Mouse (Mus musculus): ENCODE results near the gene Ikzf5. TPM values are rescaled to one million over a fixed set of nuclear protein-coding genes. Genes with fewer than 3 reads are reported as not detected.
"Not testable (repeated sequence)": the region's sequence is repeated elsewhere in the genome, so short reads cannot be mapped to it uniquely, and the experiment has no call there.

The Ikzf5 gene
- 16.4 and 16.6 TPM in 2 replicates for polyA plus RNA-seq (2016; fragmentation: Nextera tagmentation; extraction: Ambion mirVana)

- ATAC-seq = peak; percentile 97
- H3K36me3 ChIP-seq = peaks cover 5% of the 10 kb centered on the region
- H3K9ac ChIP-seq = peak within 1 kb of the TSS; percentile 97
- 3% methylated on average over 41 of the region's 42 CpGs for WGBS (ENCODE audit: insufficient replicate concordance)
- H3K27me3 ChIP-seq (replicated peaks) = no peaks in the 10 kb centered on the region
- no peaks in the 10 kb centered on the region for H3K9me3 ChIP-seq (replicated peaks)
- peak within 1 kb of the TSS; percentile 97 for H3K4me3 ChIP-seq
- peaks cover 28% of the 10 kb centered on the region for H3K4me1 ChIP-seq
- H3K27ac ChIP-seq = peak within 1 kb of the TSS; percentile 87
- peak within 1 kb of the TSS; percentile 93 for H3K4me2 ChIP-seq
Measured at GRCm38 (mm10) chr7:131410416-131411058, at the start of gene Ikzf5, which contains the start of gene Acadsb. Gene Ikzf5 (minus strand): TSS chr7:131410521. Gene Acadsb (plus strand): TSS chr7:131410601.

GRCm38 (mm10) chr7:131456714-131457113 lies 46.4 kb upstream of the Ikzf5 start:
- no peaks in the 10 kb centered on the region for H3K9me3 ChIP-seq (replicated peaks)
- H3K27me3 ChIP-seq (replicated peaks) = no peaks in the 10 kb centered on the region
- 68% methylated on average over 5 of the region's 5 CpGs for WGBS (ENCODE audit: insufficient replicate concordance)
- no peaks in the 10 kb centered on the region for H3K4me1 ChIP-seq
- no peak for ATAC-seq
- no peak overlapping the region for H3K9ac ChIP-seq
- H3K4me2 ChIP-seq = no peak overlapping the region
- no peak overlapping the region for H3K27ac ChIP-seq
- no peak overlapping the region for H3K4me3 ChIP-seq
- H3K36me3 ChIP-seq = no peaks in the 10 kb centered on the region

DNA sequence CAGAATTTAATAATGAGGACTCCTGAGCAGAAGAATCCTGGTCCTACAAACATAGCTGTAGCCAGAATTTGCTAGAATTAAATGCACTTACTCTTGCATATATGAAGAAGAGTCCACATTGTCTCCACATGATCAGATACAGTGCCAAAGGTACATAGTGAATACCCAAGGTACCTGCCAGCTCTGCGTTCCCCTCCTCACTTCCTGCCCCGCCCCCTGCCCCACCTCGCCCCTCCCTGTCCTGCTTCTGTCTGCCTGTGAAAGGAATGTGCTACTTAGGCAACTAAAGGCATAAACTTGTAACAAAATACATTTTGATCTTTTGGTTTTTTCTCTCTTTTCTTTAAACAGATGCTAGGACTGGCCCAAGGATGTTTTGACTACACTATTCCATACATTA lies 26.7 kb upstream of the Ikzf5 start:
- Histone ChIP-seq H3K27me3 (replicated peaks) (no peaks in the 10 kb centered on the region), H3K9ac (no peak overlapping the region), H3K4me1 (no peaks in the 10 kb centered on the region), H3K4me2 (no peak overlapping the region), H3K4me3 (no peak overlapping the region), H3K9me3 (replicated peaks) (no peaks in the 10 kb centered on the region), H3K36me3 (peaks cover 3% of the 10 kb centered on the region; the same call in 1 of the 2 replicates), H3K27ac (no peak overlapping the region)
- WGBS (ENCODE audit: insufficient replicate concordance) = 48% methylated on average over 3 of the region's 3 CpGs
- ATAC-seq = no peak

DNA sequence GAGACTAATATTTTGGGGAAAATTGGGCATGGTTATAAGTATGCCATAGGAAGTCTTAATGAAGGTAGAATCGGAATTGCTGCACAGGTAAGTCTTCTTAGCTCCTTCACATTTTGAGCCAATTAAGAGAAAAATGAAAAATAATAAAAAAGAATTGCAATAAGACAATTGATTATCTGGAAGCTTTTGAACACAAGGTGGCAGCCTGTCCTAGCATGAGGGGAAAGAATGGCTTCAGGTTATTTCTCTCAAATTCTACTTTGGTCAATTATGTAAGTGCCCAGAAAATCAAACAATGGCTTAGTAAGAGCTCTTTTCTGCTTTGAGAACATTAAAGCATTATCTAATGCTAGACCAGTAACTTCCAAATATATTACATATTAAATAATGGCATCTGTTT lies 24.0 kb upstream of the Ikzf5 start:
- Histone ChIP-seq H3K27me3 (replicated peaks) (no peaks in the 10 kb centered on the region), H3K9me3 (replicated peaks) (no peaks in the 10 kb centered on the region), H3K36me3 (peaks cover 7% of the 10 kb centered on the region), H3K27ac (no peak overlapping the region), H3K4me2 (no peak overlapping the region), H3K4me3 (no peak overlapping the region), H3K9ac (no peak overlapping the region), H3K4me1 (no peaks in the 10 kb centered on the region)
- WGBS (ENCODE audit: insufficient replicate concordance) = 57% methylated on average over 1 of the region's 1 CpGs
- no peak for ATAC-seq

- H3K9ac ChIP-seq = no peak overlapping the region
- no peaks in the 10 kb centered on the region for H3K9me3 ChIP-seq (replicated peaks)
- no peak overlapping the region for H3K27ac ChIP-seq
- H3K4me1 ChIP-seq = no peaks in the 10 kb centered on the region
- 16% methylated on average over 1 of the region's 1 CpGs for WGBS (ENCODE audit: insufficient replicate concordance)
- no peak overlapping the region for H3K4me2 ChIP-seq
- no peak overlapping the region for H3K4me3 ChIP-seq
- no peak for ATAC-seq
- H3K27me3 ChIP-seq (replicated peaks) = no peaks in the 10 kb centered on the region
- peaks cover 7% of the 10 kb centered on the region for H3K36me3 ChIP-seq
Measured at GRCm38 (mm10) chr7:131432244-131432643, 21.9 kb upstream of the Ikzf5 start.

DNA sequence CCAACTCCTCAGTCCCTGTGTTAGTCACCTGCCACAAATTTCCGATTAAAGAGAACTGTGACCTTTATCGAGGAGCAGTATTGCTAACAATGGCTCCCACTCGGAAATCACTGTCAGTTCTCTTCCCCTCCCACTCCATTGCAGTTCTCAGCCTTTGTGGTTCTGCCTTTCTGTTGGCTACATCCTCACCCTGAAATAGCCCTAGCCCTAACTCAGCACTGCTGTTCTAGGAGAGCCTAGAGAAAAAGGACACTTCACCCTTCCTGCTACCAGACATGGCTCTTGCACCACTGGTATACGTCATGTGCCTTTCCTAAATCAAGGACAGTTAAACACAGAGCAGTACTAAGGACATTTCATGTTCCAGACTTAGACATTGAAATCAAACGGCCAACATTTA lies 17.0 kb upstream of the Ikzf5 start:
- Histone ChIP-seq H3K27ac (no peak overlapping the region), H3K4me3 (no peak overlapping the region), H3K27me3 (replicated peaks) (no peaks in the 10 kb centered on the region), H3K9me3 (replicated peaks) (0 out of 2 replicates have a peak, but pooled peaks cover 5% of the 10 kb centered on the region), H3K36me3 (peaks cover 17% of the 10 kb centered on the region), H3K9ac (no peak overlapping the region), H3K4me1 (peaks cover 21% of the 10 kb centered on the region), H3K4me2 (no peak overlapping the region)
- 79% methylated on average over 5 of the region's 5 CpGs for WGBS (ENCODE audit: insufficient replicate concordance)
- no peak for ATAC-seq

DNA sequence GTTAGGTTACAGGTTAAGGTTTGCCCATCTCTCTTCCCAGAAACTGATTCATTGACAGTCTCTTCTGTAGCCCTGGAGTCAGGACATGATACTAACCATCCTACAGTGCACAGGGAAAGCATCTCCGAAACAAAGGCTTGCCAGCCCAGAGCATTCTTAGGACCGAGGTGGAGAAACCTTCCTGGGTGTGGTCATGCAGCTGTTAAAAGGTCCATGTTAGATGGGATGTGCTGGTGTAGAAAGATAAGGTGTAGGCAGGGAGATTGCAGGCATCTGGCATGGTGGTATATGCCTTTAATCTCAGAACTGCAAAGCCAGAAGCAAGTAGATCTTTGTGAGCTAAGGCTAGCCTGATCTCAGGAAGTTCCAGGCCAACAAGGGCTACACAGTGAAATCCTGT lies 14.6 kb upstream of the Ikzf5 start:
- peak overlapping the region; percentile 72 for H3K27ac ChIP-seq
- H3K4me2 ChIP-seq = peak overlapping the region; percentile 50
- 0 out of 2 replicates have a peak, but pooled peaks cover 5% of the 10 kb centered on the region for H3K9me3 ChIP-seq (replicated peaks)
- peaks cover 22% of the 10 kb centered on the region for H3K4me1 ChIP-seq
- 25% methylated on average over 2 of the region's 2 CpGs for WGBS (ENCODE audit: insufficient replicate concordance)
- H3K27me3 ChIP-seq (replicated peaks) = no peaks in the 10 kb centered on the region
- H3K36me3 ChIP-seq = peaks cover 11% of the 10 kb centered on the region; the same call in 1 of the 2 replicates
- H3K9ac ChIP-seq = no peak overlapping the region
- ATAC-seq = peak; percentile 100
- H3K4me3 ChIP-seq = no peak overlapping the region

DNA sequence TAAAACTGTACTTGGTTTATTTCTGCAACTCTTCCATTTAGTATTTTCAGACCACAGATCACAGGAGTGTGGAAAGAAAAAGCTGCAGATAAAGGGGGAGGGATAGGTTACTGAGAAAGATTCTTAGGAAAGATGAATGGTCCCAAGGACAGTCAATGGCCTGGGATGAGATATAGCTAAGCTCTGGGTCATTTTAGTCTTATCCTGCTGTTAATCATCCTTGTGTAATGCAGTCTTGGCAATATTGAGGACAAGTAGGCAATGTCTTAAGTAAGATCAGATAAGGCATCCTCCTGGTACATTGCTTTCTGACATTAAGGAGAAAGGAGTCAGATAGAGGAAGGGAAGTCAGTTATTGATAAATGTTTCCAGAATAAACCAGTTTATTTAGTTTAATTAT lies 7.3 kb upstream of the Ikzf5 start:
- Histone ChIP-seq H3K27ac (no peak overlapping the region), H3K27me3 (replicated peaks) (no peaks in the 10 kb centered on the region), H3K9ac (no peak overlapping the region), H3K4me2 (no peak overlapping the region), H3K4me1 (peaks cover 3% of the 10 kb centered on the region; the same call in 1 of the 2 replicates), H3K36me3 (no peaks in the 10 kb centered on the region), H3K9me3 (replicated peaks) (no peaks in the 10 kb centered on the region), H3K4me3 (no peak overlapping the region)
- no peak for ATAC-seq

- ATAC-seq; H3K9ac ChIP-seq; H3K4me2 ChIP-seq; H3K36me3 ChIP-seq; H3K9me3 ChIP-seq (replicated peaks); H3K4me3 ChIP-seq; H3K27ac ChIP-seq; H3K4me1 ChIP-seq; H3K27me3 ChIP-seq (replicated peaks): not testable (repeated sequence)
Measured at GRCm38 (mm10) chr7:131416742-131417141, 6.4 kb upstream of the Ikzf5 start.

GRCm38 (mm10) chr7:131411941-131412270 lies 1.6 kb upstream of the Ikzf5 start:
- Histone ChIP-seq H3K4me3 (peak overlapping the region; percentile 97; the same call in 1 of the 2 replicates), H3K9me3 (replicated peaks) (no peaks in the 10 kb centered on the region), H3K27ac (no peak overlapping the region), H3K4me1 (peaks cover 28% of the 10 kb centered on the region), H3K27me3 (replicated peaks) (no peaks in the 10 kb centered on the region), H3K4me2 (peak overlapping the region; percentile 93; the same call in 1 of the 2 replicates), H3K36me3 (peaks cover 4% of the 10 kb centered on the region), H3K9ac (no peak overlapping the region)
- ATAC-seq = no peak
- whole genome bisulfite sequencing (ENCODE audit: insufficient replicate concordance) = 62% methylated on average over 2 of the region's 2 CpGs

DNA sequence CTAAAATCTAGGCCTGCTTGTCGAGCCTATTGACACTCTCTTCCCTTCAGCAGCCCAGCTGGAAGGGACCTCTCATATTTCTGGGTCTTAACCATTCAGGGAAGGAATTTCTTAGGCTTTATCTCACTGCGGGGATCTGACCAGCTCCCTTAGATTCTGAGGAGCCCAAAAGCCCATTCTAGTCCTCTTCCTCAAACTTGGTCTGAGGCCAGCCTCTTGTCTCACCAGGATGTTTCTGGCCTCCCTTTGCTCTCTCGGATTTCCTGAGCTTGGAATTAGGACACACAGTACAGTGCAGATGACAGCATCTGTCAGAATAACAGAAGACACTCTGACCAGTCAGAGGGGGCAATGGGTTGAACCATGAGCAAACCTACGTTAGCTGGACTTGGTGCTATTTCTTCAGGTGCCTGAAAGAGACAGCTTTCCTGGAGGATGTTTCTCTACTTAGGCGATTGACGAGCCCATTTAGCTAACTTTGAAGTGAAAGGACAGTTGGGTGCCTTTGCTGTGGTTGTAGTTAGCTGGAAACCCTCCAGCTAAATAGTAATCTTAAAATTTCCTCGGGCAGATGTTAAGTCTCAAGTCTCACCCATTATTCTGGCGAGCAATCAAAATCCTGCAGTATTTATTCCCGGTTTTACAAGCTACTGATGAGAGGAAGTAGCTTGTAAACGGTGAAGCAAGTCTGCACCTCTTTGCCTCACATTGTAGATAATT lies 1.1 kb upstream of the Ikzf5 start:
- peak overlapping the region; percentile 52 for H3K9ac ChIP-seq
- H3K4me3 ChIP-seq = peak overlapping the region; percentile 97
- peaks cover 28% of the 10 kb centered on the region for H3K4me1 ChIP-seq
- WGBS (ENCODE audit: insufficient replicate concordance) = 50% methylated on average over 10 of the region's 10 CpGs
- H3K27ac ChIP-seq = no peak overlapping the region
- H3K36me3 ChIP-seq = peaks cover 5% of the 10 kb centered on the region
- no peaks in the 10 kb centered on the region for H3K27me3 ChIP-seq (replicated peaks)
- H3K9me3 ChIP-seq (replicated peaks) = no peaks in the 10 kb centered on the region
- peak overlapping the region; percentile 93 for H3K4me2 ChIP-seq
- ATAC-seq = no peak

GRCm38 (mm10) chr7:131409988-131410385 lies 334 bp downstream of the Ikzf5 start:
- Histone ChIP-seq H3K4me3 (peak overlapping the region; percentile 97), H3K9ac (peak overlapping the region; percentile 97), H3K27me3 (replicated peaks) (no peaks in the 10 kb centered on the region), H3K27ac (peak overlapping the region; percentile 87), H3K36me3 (peaks cover 5% of the 10 kb centered on the region), H3K4me2 (peak overlapping the region; percentile 93), H3K9me3 (replicated peaks) (no peaks in the 10 kb centered on the region), H3K4me1 (peaks cover 28% of the 10 kb centered on the region)
- whole genome bisulfite sequencing (ENCODE audit: insufficient replicate concordance) = under 1% methylated on average over 37 of the region's 38 CpGs
- peak; percentile 74 for ATAC-seq
